Mouse (Mus musculus): ENCODE data around the gene Sncb. TPM values are rescaled to one million over a fixed set of nuclear protein-coding genes. Genes with fewer than 3 reads are reported as not detected.

Gene Sncb
- 2.5 and 2.9 TPM in 2 replicates for polyA plus RNA-seq (2016; fragmentation: Nextera tagmentation; extraction: Ambion mirVana)

- peaks cover 13% of the 10 kb centered on the region for H3K4me1 ChIP-seq
- H3K36me3 ChIP-seq: no peaks in the 10 kb centered on the region
- peak within 1 kb of the TSS; percentile 81 for H3K4me2 ChIP-seq (replicated peaks)
- H3K27me3 ChIP-seq: peaks cover 66% of the 10 kb centered on the region
- peak within 1 kb of the TSS; percentile 60 for H3K9ac ChIP-seq
- H3K4me3 ChIP-seq: peak within 1 kb of the TSS; percentile 46
- under 1% methylated on average over 35 of the region's 35 CpGs for WGBS
- no peaks in the 10 kb centered on the region for H3K9me3 ChIP-seq (replicated peaks)
- H3K27ac ChIP-seq: no peak within 1 kb of the TSS
- peak; percentile 74 for ATAC-seq (ENCODE audit: low FRiP score)
Measured at GRCm38 (mm10) chr13:54766192-54766768, at the start of gene Sncb. Sncb (minus strand) TSS chr13:54766595.

- no peak for ATAC-seq (ENCODE audit: low FRiP score)
- 90% methylated on average over 9 of the region's 9 CpGs for WGBS
- Histone ChIP-seq H3K9me3 (replicated peaks) (no peaks in the 10 kb centered on the region), H3K27me3 (peaks cover 10% of the 10 kb centered on the region; the same call in 1 of the 2 replicates), H3K9ac (no peak overlapping the region), H3K27ac (no peak overlapping the region), H3K4me1 (peaks cover 5% of the 10 kb centered on the region), H3K4me3 (no peak overlapping the region), H3K4me2 (replicated peaks) (no peak overlapping the region), H3K36me3 (no peaks in the 10 kb centered on the region)
Measured at GRCm38 (mm10) chr13:54813381-54813780, 47.0 kb upstream of the Sncb start.

- Histone ChIP-seq H3K9ac (no peak overlapping the region), H3K27ac (no peak overlapping the region), H3K9me3 (replicated peaks) (no peaks in the 10 kb centered on the region), H3K4me2 (replicated peaks) (no peak overlapping the region), H3K27me3 (peaks cover 17% of the 10 kb centered on the region), H3K4me1 (peaks cover 4% of the 10 kb centered on the region), H3K36me3 (no peaks in the 10 kb centered on the region), H3K4me3 (no peak overlapping the region)
- no peak for ATAC-seq (ENCODE audit: low FRiP score)
- WGBS: 64% methylated on average over 7 of the region's 7 CpGs
Measured at GRCm38 (mm10) chr13:54811476-54811875, 45.1 kb upstream of the Sncb start.

- no peak for ATAC-seq (ENCODE audit: low FRiP score)
- Histone ChIP-seq H3K27ac (no peak overlapping the region), H3K9ac (no peak overlapping the region), H3K36me3 (no peaks in the 10 kb centered on the region), H3K9me3 (replicated peaks) (no peaks in the 10 kb centered on the region), H3K4me3 (no peak overlapping the region), H3K4me1 (peaks cover 8% of the 10 kb centered on the region), H3K27me3 (peaks cover 44% of the 10 kb centered on the region), H3K4me2 (replicated peaks) (no peak overlapping the region)
- WGBS: 81% methylated on average over 12 of the region's 12 CpGs
Measured at GRCm38 (mm10) chr13:54808067-54808466, 41.7 kb upstream of the Sncb start.

- H3K4me1 ChIP-seq: peaks cover 8% of the 10 kb centered on the region
- no peak; the same call in 1 of the 2 replicates for ATAC-seq (ENCODE audit: low FRiP score)
- no peaks in the 10 kb centered on the region for H3K36me3 ChIP-seq
- peaks cover 39% of the 10 kb centered on the region for H3K27me3 ChIP-seq
- H3K4me2 ChIP-seq (replicated peaks): no peak overlapping the region
- WGBS: 21% methylated on average over 13 of the region's 13 CpGs
- H3K4me3 ChIP-seq: no peak overlapping the region
- 0 out of 2 replicates have a peak overlapping the region, but pooled peaks have one; percentile 32 for H3K27ac ChIP-seq
- H3K9ac ChIP-seq: no peak overlapping the region
- H3K9me3 ChIP-seq (replicated peaks): no peaks in the 10 kb centered on the region
Measured at GRCm38 (mm10) chr13:54806434-54806976, 40.1 kb upstream of the Sncb start.

- H3K4me1 ChIP-seq: peaks cover 8% of the 10 kb centered on the region
- no peak overlapping the region for H3K9ac ChIP-seq
- H3K27me3 ChIP-seq: peaks cover 42% of the 10 kb centered on the region
- H3K27ac ChIP-seq: no peak overlapping the region
- H3K4me2 ChIP-seq (replicated peaks): no peak overlapping the region
- H3K4me3 ChIP-seq: no peak overlapping the region
- 45% methylated on average over 21 of the region's 21 CpGs for WGBS
- no peak for ATAC-seq (ENCODE audit: low FRiP score)
- no peaks in the 10 kb centered on the region for H3K36me3 ChIP-seq
- no peaks in the 10 kb centered on the region for H3K9me3 ChIP-seq (replicated peaks)
Measured at GRCm38 (mm10) chr13:54805134-54805838, 38.9 kb upstream of the Sncb start.

- Histone ChIP-seq H3K36me3 (no peaks in the 10 kb centered on the region), H3K9me3 (replicated peaks) (no peaks in the 10 kb centered on the region), H3K27me3 (peaks cover 46% of the 10 kb centered on the region), H3K9ac (no peak overlapping the region), H3K4me1 (peaks cover 8% of the 10 kb centered on the region), H3K4me2 (replicated peaks) (no peak overlapping the region), H3K27ac (no peak overlapping the region), H3K4me3 (no peak overlapping the region)
- WGBS: 81% methylated on average over 6 of the region's 6 CpGs
- ATAC-seq (ENCODE audit: low FRiP score): no peak
Measured at GRCm38 (mm10) chr13:54803010-54803409, 36.6 kb upstream of the Sncb start.

- Histone ChIP-seq H3K9ac (no peak overlapping the region), H3K36me3 (no peaks in the 10 kb centered on the region), H3K4me3 (no peak overlapping the region), H3K4me2 (replicated peaks) (no peak overlapping the region), H3K4me1 (no peaks in the 10 kb centered on the region), H3K27me3 (peaks cover 47% of the 10 kb centered on the region), H3K9me3 (replicated peaks) (no peaks in the 10 kb centered on the region), H3K27ac (no peak overlapping the region)
- no peak for ATAC-seq (ENCODE audit: low FRiP score)
- 79% methylated on average over 4 of the region's 4 CpGs for WGBS
Measured at GRCm38 (mm10) chr13:54800206-54800605, 33.8 kb upstream of the Sncb start.

- 29% methylated on average over 9 of the region's 9 CpGs for WGBS
- no peaks in the 10 kb centered on the region for H3K4me1 ChIP-seq
- no peak overlapping the region for H3K27ac ChIP-seq
- no peaks in the 10 kb centered on the region for H3K9me3 ChIP-seq (replicated peaks)
- 0 out of 2 replicates have a peak overlapping the region, but pooled peaks have one; percentile 13 for H3K4me2 ChIP-seq (replicated peaks)
- H3K9ac ChIP-seq: no peak overlapping the region
- H3K27me3 ChIP-seq: peaks cover 46% of the 10 kb centered on the region
- no peak overlapping the region for H3K4me3 ChIP-seq
- H3K36me3 ChIP-seq: no peaks in the 10 kb centered on the region
- no peak for ATAC-seq (ENCODE audit: low FRiP score)
Measured at GRCm38 (mm10) chr13:54799701-54800100, 33.3 kb upstream of the Sncb start.

GRCm38 (mm10) chr13:54798740-54799139, 32.3 kb upstream of the Sncb start:
- Histone ChIP-seq H3K9ac (no peak overlapping the region), H3K27ac (no peak overlapping the region), H3K4me1 (no peaks in the 10 kb centered on the region), H3K4me2 (replicated peaks) (no peak overlapping the region), H3K27me3 (peaks cover 38% of the 10 kb centered on the region), H3K36me3 (no peaks in the 10 kb centered on the region), H3K9me3 (replicated peaks) (no peaks in the 10 kb centered on the region), H3K4me3 (no peak overlapping the region)
- 75% methylated on average over 10 of the region's 10 CpGs for WGBS
- no peak for ATAC-seq (ENCODE audit: low FRiP score)

- Histone ChIP-seq H3K9ac (no peak overlapping the region), H3K4me1 (no peaks in the 10 kb centered on the region), H3K36me3 (no peaks in the 10 kb centered on the region), H3K4me3 (no peak overlapping the region), H3K4me2 (replicated peaks) (no peak overlapping the region), H3K27ac (no peak overlapping the region), H3K9me3 (replicated peaks) (no peaks in the 10 kb centered on the region), H3K27me3 (peaks cover 41% of the 10 kb centered on the region)
- no peak for ATAC-seq (ENCODE audit: low FRiP score)
- WGBS: 80% methylated on average over 16 of the region's 16 CpGs
Measured at GRCm38 (mm10) chr13:54797861-54798643, 31.7 kb upstream of the Sncb start.

- Histone ChIP-seq H3K27me3 (peaks cover 47% of the 10 kb centered on the region), H3K36me3 (no peaks in the 10 kb centered on the region), H3K4me1 (peaks cover 3% of the 10 kb centered on the region), H3K4me3 (no peak overlapping the region), H3K4me2 (replicated peaks) (no peak overlapping the region), H3K9me3 (replicated peaks) (no peaks in the 10 kb centered on the region), H3K9ac (no peak overlapping the region), H3K27ac (no peak overlapping the region)
- 36% methylated on average over 4 of the region's 4 CpGs for WGBS
- ATAC-seq (ENCODE audit: low FRiP score): no peak
Measured at GRCm38 (mm10) chr13:54797356-54797755, 31.0 kb upstream of the Sncb start.
